Comparison of ENCODE assay signal across 9 mouse cellular contexts in genomic region chr5:122644111-122644607, GRCm38 (mm10). TPM values are rescaled to one million over a fixed set of nuclear protein-coding genes. Genes with fewer than 3 reads are reported as not detected.
DNase-seq lines count a peak whose midpoint lies in the region; ATAC-seq and TF ChIP-seq lines count a peak whose summit lies in the region.
"Had no signal": no experiment of that assay in that cellular context is flagged by ENCODE, and none has a peak within 500 bp of the region (broad histone marks: within the 10 kb centered on the region; RNA-seq: fewer than 3 reads in every experiment).

No protein-coding gene starts in this region.

- peak overlapping the region; percentile 1; the same call in 1 of the 2 replicates for H3K4me2 ChIP-seq in hindbrain, embryonic 12.5 days (replicated peaks)
- peak overlapping the region; percentile 28 for H3K4me2 ChIP-seq in lung, embryonic 15.5 days
- H3K4me2 ChIP-seq: midbrain, embryonic 12.5 days had no signal

- H3K9ac ChIP-seq in hindbrain, embryonic 12.5 days: no peak overlapping the region
- no peak overlapping the region for H3K9ac ChIP-seq in lung, embryonic 15.5 days
- H3K9ac ChIP-seq: midbrain, embryonic 12.5 days had no signal

- H3K9me3 ChIP-seq in hindbrain, embryonic 12.5 days (replicated peaks): no peaks in the 10 kb centered on the region
- no peaks in the 10 kb centered on the region for H3K9me3 ChIP-seq in lung, embryonic 15.5 days
- H3K9me3 ChIP-seq: midbrain, embryonic 12.5 days had no signal

- ATAC-seq in CD4-positive, CD25-positive, alpha-beta regulatory T cell, adult 4 months: peak; percentile 40
- no peak for ATAC-seq in hindbrain, embryonic 12.5 days (ENCODE audit: low FRiP score)
- no peak for ATAC-seq in lung, embryonic 15.5 days (ENCODE audit: borderline replicate concordance, extremely low read depth, low FRiP score, low TSS enrichment)

- H3K27me3 ChIP-seq in hindbrain, embryonic 12.5 days: no peaks in the 10 kb centered on the region
- no peaks in the 10 kb centered on the region for H3K27me3 ChIP-seq in lung, embryonic 15.5 days
- H3K27me3 ChIP-seq: midbrain, embryonic 12.5 days had no signal

- peaks cover 2% of the 10 kb centered on the region; the same call in 1 of the 2 replicates for H3K4me1 ChIP-seq in hindbrain, embryonic 12.5 days
- H3K4me1 ChIP-seq in lung, embryonic 15.5 days: peaks cover 5% of the 10 kb centered on the region; the same call in 1 of the 2 replicates

- H3K4me3 ChIP-seq in gastrocnemius, adult 2 months: peak overlapping the region; percentile 65
- H3K4me3 ChIP-seq in hindbrain, embryonic 12.5 days: no peak overlapping the region
- H3K4me3 ChIP-seq in lung, embryonic 15.5 days: peak overlapping the region; percentile 9
- H3K4me3 ChIP-seq: midbrain, embryonic 12.5 days had no signal

- intact Hi-C loops in gastrocnemius, adult 2 months (cut with DNase I): no loop called here

- DNase-seq in gastrocnemius, adult 2 months: peak; percentile 45
- no peak for DNase-seq in gastrocnemius, adult 8-10 months (ENCODE audit: low spot score in 2 of 2)
- DNase-seq in brain, embryonic 14.5 days (ENCODE audit: low read depth): peak; percentile 34
- peak; percentile 36 to 48 for DNase-seq in spleen, adult 18-20 months
- DNase-seq in frontal cortex, postnatal 25 days (ENCODE audit: low spot score in 2 of 2): no peak

- TF ChIP-seq CTCF in gastrocnemius, adult 2 months (IDR thresholded peaks at IDR 0.05): no peak
- TF ChIP-seq CTCF in brain, embryonic 14.5 days (IDR thresholded peaks at IDR 0.05; ENCODE audit: borderline replicate concordance, extremely low read depth, insufficient read depth, insufficient read length): no peak

- no peak for TF ChIP-seq POLR2A in brain, embryonic 14.5 days (IDR thresholded peaks at IDR 0.05; ENCODE audit: borderline replicate concordance, extremely low read depth, insufficient read depth, insufficient read length, poor library complexity, severe bottlenecking)

- peak overlapping the region; percentile 81 for H3K27ac ChIP-seq in gastrocnemius, adult 2 months
- H3K27ac ChIP-seq in hindbrain, embryonic 12.5 days: peak overlapping the region; percentile 19; the same call in 1 of the 2 replicates
- no peak overlapping the region for H3K27ac ChIP-seq in lung, embryonic 15.5 days
- H3K27ac ChIP-seq: midbrain, embryonic 12.5 days had no signal

- no peaks in the 10 kb centered on the region for H3K36me3 ChIP-seq in hindbrain, embryonic 12.5 days
- no peaks in the 10 kb centered on the region for H3K36me3 ChIP-seq in lung, embryonic 15.5 days
- H3K36me3 ChIP-seq: midbrain, embryonic 12.5 days had no signal

- WGBS in hindbrain, embryonic 12.5 days: 79% methylated on average over 15 of the region's 15 CpGs
- WGBS in lung, embryonic 15.5 days: 58% methylated on average over 15 of the region's 15 CpGs

RNA-seq across cellular contexts. Expression of gene P2rx7, which starts 0.4 kb away (rescaled TPM):
- 1 to 10 TPM; 1.8 TPM for total RNA-seq in gastrocnemius, adult 2 months (2021)
- 1 to 10 TPM in 2 of 4 experiments, under 1 TPM in 2; 0.92 to 1.5 (median 1.1) TPM for total RNA-seq in gastrocnemius, adult 8-10 months (2022)
- polyA plus RNA-seq in CD4-positive, CD25-positive, alpha-beta regulatory T cell, adult 4 months (2017; shearing (Covaris generic)): 100 to 1,000 TPM in 1 of 2 experiments, 10 to 100 TPM in 1; 64.6 to 103 TPM
- 3.5 and 7.7 TPM in 2 replicates for polyA plus RNA-seq in brain, embryonic 14.5 days (2012; rRNA removed)
- 3.3 and 4.0 TPM in 2 replicates for polyA plus RNA-seq in hindbrain, embryonic 12.5 days (2016; fragmentation: Nextera tagmentation; extraction: Ambion mirVana)
- polyA plus RNA-seq in lung, embryonic 15.5 days (2015; fragmentation: Nextera tagmentation; extraction: Ambion mirVana): 3.1 and 3.3 TPM in 2 replicates

RNA-seq across cellular contexts. Expression of gene Ift81, which starts 29.8 kb away (rescaled TPM):
- 1 to 10 TPM; 4.6 to 8.5 TPM for total RNA-seq in gastrocnemius, adult 2 months (2021)
- total RNA-seq in gastrocnemius, adult 8-10 months (2022): 1 to 10 TPM; 3.4 to 9.1 (median 5.9) TPM
- 1 to 10 TPM; 6.6 to 7.8 TPM for polyA plus RNA-seq in CD4-positive, CD25-positive, alpha-beta regulatory T cell, adult 4 months (2017; shearing (Covaris generic))
- 26.1 and 26.9 TPM in 2 replicates for polyA plus RNA-seq in brain, embryonic 14.5 days (2012; rRNA removed)
- 60.6 and 62.0 TPM in 2 replicates for polyA plus RNA-seq in hindbrain, embryonic 12.5 days (2016; fragmentation: Nextera tagmentation; extraction: Ambion mirVana)
- polyA plus RNA-seq in lung, embryonic 15.5 days (2015; fragmentation: Nextera tagmentation; extraction: Ambion mirVana): 36.3 and 37.3 TPM in 2 replicates

Comparison
In these comparisons a context has a peak if more than half of its experiments do, and no peak if none do; other contexts are left out.
1. DNase-seq: peak in gastrocnemius, adult 2 months (single experiment), brain, embryonic 14.5 days (single experiment) and spleen, adult 18-20 months (2 of 2); none in gastrocnemius, adult 8-10 months (0 of 2) and frontal cortex, postnatal 25 days (0 of 2).